Mouse (Mus musculus): ENCODE measurements around the gene Atp2b1. TPM values are rescaled to one million over a fixed set of nuclear protein-coding genes. Genes with fewer than 3 reads are reported as not detected.

Atp2b1 gene
- polyA plus RNA-seq, 1 experiment = 0.46 TPM

DNA sequence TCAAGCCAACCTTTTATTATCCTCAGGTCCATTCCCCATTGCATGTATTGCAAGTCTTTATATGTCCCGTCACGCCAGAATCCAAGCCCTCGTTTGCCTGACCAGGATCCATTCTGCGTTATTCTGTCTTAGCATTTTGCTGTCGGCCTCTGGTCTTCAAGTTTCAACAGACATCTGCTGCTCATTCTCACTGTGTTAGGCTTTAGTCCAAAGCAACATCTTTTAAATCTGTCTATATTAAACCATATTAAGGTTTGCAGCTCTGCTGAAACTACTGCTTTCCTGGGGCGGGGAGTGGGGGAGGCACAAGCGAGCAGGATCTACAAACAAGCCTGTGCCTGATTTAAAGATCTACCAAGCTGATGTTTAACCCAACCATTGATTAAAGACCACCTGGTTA lies 115.6 kb downstream of the Atp2b1 start:
- Histone ChIP-seq H3K27me3 (ENCODE audit: control insufficient read depth) (no peaks in the 10 kb centered on the region), H3K36me3 (ENCODE audit: control insufficient read depth) (peaks cover 20% of the 10 kb centered on the region), H3K9me3 (ENCODE audit: control insufficient read depth, low read length) (no peaks in the 10 kb centered on the region), H3K4me3 (replicated peaks) (no peak overlapping the region), H3K4me1 (ENCODE audit: control insufficient read depth) (peaks cover 12% of the 10 kb centered on the region)
- TF ChIP-seq TAL1 (IDR thresholded peaks at IDR 0.05; ENCODE audit: low read length) (no peak), GATA1 (IDR thresholded peaks at IDR 0.05; ENCODE audit: low read length) (no peak)

GRCm38 (mm10) chr10:99033830-99034828 lies 119.9 kb downstream of the Atp2b1 start:
- H3K36me3 ChIP-seq (ENCODE audit: control insufficient read depth) = no peaks in the 10 kb centered on the region; the same call in 1 of the 2 replicates
- no peaks in the 10 kb centered on the region for H3K9me3 ChIP-seq (ENCODE audit: control insufficient read depth, low read length)
- no peaks in the 10 kb centered on the region for H3K4me1 ChIP-seq (ENCODE audit: control insufficient read depth)
- H3K27me3 ChIP-seq (ENCODE audit: control insufficient read depth) = no peaks in the 10 kb centered on the region
- TF ChIP-seq TAL1 (IDR thresholded peaks at IDR 0.05; ENCODE audit: low read length) (no peak), GATA1 (IDR thresholded peaks at IDR 0.05; ENCODE audit: low read length) (no peak)
- no peak overlapping the region for H3K4me3 ChIP-seq (replicated peaks)

DNA sequence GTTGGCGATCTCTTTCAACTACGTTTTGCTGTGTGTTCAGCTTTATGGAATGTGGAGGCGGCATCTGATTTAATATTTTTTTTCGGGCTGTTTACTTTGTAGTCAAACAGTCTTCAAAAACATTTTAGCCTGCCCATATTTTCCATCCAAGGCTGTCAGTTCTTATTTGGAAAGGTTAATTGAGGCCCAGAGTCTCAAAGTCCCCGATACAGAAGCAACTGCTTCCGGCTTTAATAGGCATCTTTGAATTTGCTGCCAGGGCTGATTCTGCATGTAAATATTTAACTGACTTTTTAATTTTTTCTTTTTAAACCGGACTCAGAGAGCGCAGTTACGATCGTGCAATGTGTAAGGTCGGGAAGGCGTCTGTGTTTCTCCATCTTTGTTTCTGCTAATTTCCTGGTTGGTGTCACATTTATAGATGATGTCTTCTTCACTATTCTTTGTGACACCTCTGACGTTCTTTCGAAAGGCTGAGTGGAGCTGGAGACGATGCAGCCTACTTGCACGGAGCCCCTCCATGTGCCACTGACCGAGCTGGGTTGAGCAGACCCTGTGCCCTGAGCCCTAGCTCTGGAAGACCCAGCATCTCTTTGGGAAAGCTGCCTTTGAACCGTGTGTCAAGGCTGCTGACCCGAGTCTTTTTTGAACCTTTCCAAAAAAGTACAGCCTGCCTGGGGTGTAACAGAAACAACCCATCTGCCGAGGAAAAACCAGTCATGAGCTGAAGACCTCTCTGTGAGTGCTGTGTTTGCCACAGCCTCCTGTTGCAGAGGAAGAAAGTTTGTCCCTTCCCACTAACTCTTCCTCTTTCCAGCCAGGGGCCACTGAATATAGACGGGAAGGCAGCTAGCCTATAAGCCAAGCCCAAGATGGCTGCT lies 123.2 kb downstream of the Atp2b1 start:
- no peak overlapping the region for H3K4me3 ChIP-seq (replicated peaks)
- no peaks in the 10 kb centered on the region for H3K9me3 ChIP-seq (ENCODE audit: control insufficient read depth, low read length)
- TF ChIP-seq GATA1 (IDR thresholded peaks at IDR 0.05; ENCODE audit: low read length) (no peak), TAL1 (IDR thresholded peaks at IDR 0.05; ENCODE audit: low read length) (no peak)
- no peaks in the 10 kb centered on the region for H3K36me3 ChIP-seq (ENCODE audit: control insufficient read depth)
- H3K4me1 ChIP-seq (ENCODE audit: control insufficient read depth) = no peaks in the 10 kb centered on the region
- no peaks in the 10 kb centered on the region for H3K27me3 ChIP-seq (ENCODE audit: control insufficient read depth)

GRCm38 (mm10) chr10:99038866-99039265 lies 124.7 kb downstream of the Atp2b1 start:
- H3K36me3 ChIP-seq (ENCODE audit: control insufficient read depth) = no peaks in the 10 kb centered on the region

GRCm38 (mm10) chr10:99040171-99040570 lies 126.0 kb downstream of the Atp2b1 start:
- Histone ChIP-seq H3K27me3 (ENCODE audit: control insufficient read depth) (no peaks in the 10 kb centered on the region), H3K4me1 (ENCODE audit: control insufficient read depth) (no peaks in the 10 kb centered on the region), H3K9me3 (ENCODE audit: control insufficient read depth, low read length) (no peaks in the 10 kb centered on the region), H3K4me3 (replicated peaks) (no peak overlapping the region), H3K36me3 (ENCODE audit: control insufficient read depth) (no peaks in the 10 kb centered on the region)
- TF ChIP-seq TAL1 (IDR thresholded peaks at IDR 0.05; ENCODE audit: low read length) (no peak), GATA1 (IDR thresholded peaks at IDR 0.05; ENCODE audit: low read length) (no peak)

More at GRCm38 (mm10) chr10:99038866-99039265, 124.7 kb downstream of the Atp2b1 start:
- no peaks in the 10 kb centered on the region for H3K4me1 ChIP-seq (ENCODE audit: control insufficient read depth)
- TF ChIP-seq TAL1 (IDR thresholded peaks at IDR 0.05; ENCODE audit: low read length) = no peak
- TF ChIP-seq GATA1 (IDR thresholded peaks at IDR 0.05; ENCODE audit: low read length) = no peak
- H3K27me3 ChIP-seq (ENCODE audit: control insufficient read depth) = no peaks in the 10 kb centered on the region
- H3K9me3 ChIP-seq (ENCODE audit: control insufficient read depth, low read length) = no peaks in the 10 kb centered on the region
- no peak overlapping the region for H3K4me3 ChIP-seq (replicated peaks)

- Histone ChIP-seq H3K9me3 (ENCODE audit: control insufficient read depth, low read length) (no peaks in the 10 kb centered on the region), H3K4me1 (ENCODE audit: control insufficient read depth) (no peaks in the 10 kb centered on the region), H3K4me3 (replicated peaks) (no peak overlapping the region), H3K36me3 (ENCODE audit: control insufficient read depth) (no peaks in the 10 kb centered on the region), H3K27me3 (ENCODE audit: control insufficient read depth) (no peaks in the 10 kb centered on the region)
- no peak for TF ChIP-seq TAL1 (IDR thresholded peaks at IDR 0.05; ENCODE audit: low read length)
- TF ChIP-seq GATA1 (IDR thresholded peaks at IDR 0.05; ENCODE audit: low read length) = no peak
Observed at GRCm38 (mm10) chr10:99046756-99047550, 132.7 kb downstream of the Atp2b1 start.

DNA sequence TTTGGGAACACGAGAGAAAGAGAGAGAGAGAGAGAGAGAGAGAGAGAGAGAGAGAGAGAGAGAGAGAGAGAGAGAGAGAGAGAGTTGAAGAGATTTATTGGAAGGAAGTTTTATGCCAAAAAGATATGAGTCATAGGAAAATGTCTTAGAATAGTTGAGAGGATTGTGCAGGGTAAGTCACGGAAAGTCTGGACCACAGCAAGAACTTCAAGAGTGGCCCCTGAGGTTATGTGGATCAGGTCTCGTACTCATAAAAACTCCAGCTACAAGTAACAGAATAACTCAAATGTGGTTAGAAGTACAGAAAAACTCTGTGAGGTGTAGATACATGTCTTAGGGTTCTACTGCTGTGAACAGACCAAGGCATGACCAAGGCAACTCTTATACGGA lies 133.3 kb downstream of the Atp2b1 start:
- H3K4me3 ChIP-seq (replicated peaks) = no peak overlapping the region
- H3K4me1 ChIP-seq (ENCODE audit: control insufficient read depth) = no peaks in the 10 kb centered on the region
- TF ChIP-seq TAL1 (IDR thresholded peaks at IDR 0.05; ENCODE audit: low read length) (no peak), GATA1 (IDR thresholded peaks at IDR 0.05; ENCODE audit: low read length) (no peak)
- H3K36me3 ChIP-seq (ENCODE audit: control insufficient read depth) = no peaks in the 10 kb centered on the region
- no peaks in the 10 kb centered on the region for H3K9me3 ChIP-seq (ENCODE audit: control insufficient read depth, low read length)
- H3K27me3 ChIP-seq (ENCODE audit: control insufficient read depth) = no peaks in the 10 kb centered on the region

- Histone ChIP-seq H3K36me3 (ENCODE audit: control insufficient read depth) (no peaks in the 10 kb centered on the region), H3K9me3 (ENCODE audit: control insufficient read depth, low read length) (no peaks in the 10 kb centered on the region), H3K4me3 (replicated peaks) (no peak overlapping the region), H3K27me3 (ENCODE audit: control insufficient read depth) (no peaks in the 10 kb centered on the region), H3K4me1 (ENCODE audit: control insufficient read depth) (no peaks in the 10 kb centered on the region)
- no peak for TF ChIP-seq GATA1 (IDR thresholded peaks at IDR 0.05; ENCODE audit: low read length)
- no peak for TF ChIP-seq TAL1 (IDR thresholded peaks at IDR 0.05; ENCODE audit: low read length)
Observed at GRCm38 (mm10) chr10:99050093-99050492, 135.9 kb downstream of the Atp2b1 start.
